Mouse (Mus musculus): ENCODE results near the gene Snx13. TPM values are rescaled to one million over a fixed set of nuclear protein-coding genes. Genes with fewer than 3 reads are reported as not detected.
A peak's percentile ranks its signal among the peaks of the same experiment; 100 is the strongest.

The Snx13 gene
- polyA plus RNA-seq, 1 experiment from 2014 or later = 36.3 TPM

GRCm38 (mm10) chr12:35050964-35051758 is 4.2 kb downstream of the Snx13 start:
- H3K36me3 ChIP-seq (ENCODE audit: insufficient read depth, low read length) = no peaks in the 10 kb centered on the region

DNA sequence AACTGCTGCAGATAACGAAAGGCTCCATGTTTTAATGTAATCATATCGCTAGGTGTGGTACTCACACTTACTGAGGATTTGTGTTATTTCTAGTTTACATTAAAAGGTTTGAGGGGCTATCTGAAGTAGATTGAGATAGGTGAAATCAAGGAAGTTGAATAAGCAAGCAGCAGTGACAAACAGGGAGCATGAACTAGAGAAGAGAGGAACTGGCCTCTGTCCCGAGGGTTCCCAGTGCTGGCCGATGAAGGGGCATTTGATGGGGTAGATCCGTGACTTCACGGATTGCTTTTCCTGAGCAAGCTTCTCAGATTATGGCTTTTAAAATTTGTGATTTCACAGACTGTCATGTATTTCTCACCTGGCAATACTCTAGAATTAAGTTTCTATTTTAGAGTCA is 7.4 kb downstream of the Snx13 start:
- Histone ChIP-seq H3K36me3 (ENCODE audit: insufficient read depth, low read length) (no peaks in the 10 kb centered on the region), H3K4me3 (ENCODE audit: low read depth, low read length) (no peak overlapping the region), H3K4me2 (replicated peaks; ENCODE audit: low read depth, low read length) (no peak overlapping the region), H3K4me1 (ENCODE audit: insufficient read depth, low read depth, low read length) (peaks cover 6% of the 10 kb centered on the region; the same call in 1 of the 2 replicates), H3K27me3 (replicated peaks; ENCODE audit: insufficient read depth, low read length) (no peaks in the 10 kb centered on the region), H3K9me3 (ENCODE audit: low read length) (no peaks in the 10 kb centered on the region), H3K9ac (replicated peaks; ENCODE audit: low read depth) (no peak overlapping the region), H3K27ac (ENCODE audit: low read length) (peak overlapping the region; percentile 44; the same call in 1 of the 2 replicates)
- TF ChIP-seq EP300 (IDR thresholded peaks at IDR 0.05) (no peak), CTCF (IDR thresholded peaks at IDR 0.05) (no peak)
- DNase-seq (ENCODE audit: low spot score) (no peak), ATAC-seq (no peak)
- WGBS = 56% methylated on average over 6 of the region's 6 CpGs

More at GRCm38 (mm10) chr12:35050964-35051758, 4.2 kb downstream of the Snx13 start:
- TF ChIP-seq EP300 (IDR thresholded peaks at IDR 0.05) (peak; percentile 65; the same call in 1 of the 2 replicates), CTCF (IDR thresholded peaks at IDR 0.05) (no peak)
- Histone ChIP-seq H3K9ac (replicated peaks; ENCODE audit: low read depth) (no peak overlapping the region), H3K9me3 (ENCODE audit: low read length) (no peaks in the 10 kb centered on the region), H3K4me2 (replicated peaks; ENCODE audit: low read depth, low read length) (no peak overlapping the region), H3K27ac (ENCODE audit: low read length) (peak overlapping the region; percentile 57), H3K4me1 (ENCODE audit: insufficient read depth, low read depth, low read length) (peaks cover 14% of the 10 kb centered on the region; the same call in 1 of the 2 replicates), H3K27me3 (replicated peaks; ENCODE audit: insufficient read depth, low read length) (no peaks in the 10 kb centered on the region), H3K4me3 (ENCODE audit: low read depth, low read length) (no peak overlapping the region; the same call in 1 of the 2 replicates)
- DNase-seq (ENCODE audit: low spot score) (peak; percentile 63), ATAC-seq (no peak)
- 44% methylated on average over 7 of the region's 7 CpGs for WGBS

DNA sequence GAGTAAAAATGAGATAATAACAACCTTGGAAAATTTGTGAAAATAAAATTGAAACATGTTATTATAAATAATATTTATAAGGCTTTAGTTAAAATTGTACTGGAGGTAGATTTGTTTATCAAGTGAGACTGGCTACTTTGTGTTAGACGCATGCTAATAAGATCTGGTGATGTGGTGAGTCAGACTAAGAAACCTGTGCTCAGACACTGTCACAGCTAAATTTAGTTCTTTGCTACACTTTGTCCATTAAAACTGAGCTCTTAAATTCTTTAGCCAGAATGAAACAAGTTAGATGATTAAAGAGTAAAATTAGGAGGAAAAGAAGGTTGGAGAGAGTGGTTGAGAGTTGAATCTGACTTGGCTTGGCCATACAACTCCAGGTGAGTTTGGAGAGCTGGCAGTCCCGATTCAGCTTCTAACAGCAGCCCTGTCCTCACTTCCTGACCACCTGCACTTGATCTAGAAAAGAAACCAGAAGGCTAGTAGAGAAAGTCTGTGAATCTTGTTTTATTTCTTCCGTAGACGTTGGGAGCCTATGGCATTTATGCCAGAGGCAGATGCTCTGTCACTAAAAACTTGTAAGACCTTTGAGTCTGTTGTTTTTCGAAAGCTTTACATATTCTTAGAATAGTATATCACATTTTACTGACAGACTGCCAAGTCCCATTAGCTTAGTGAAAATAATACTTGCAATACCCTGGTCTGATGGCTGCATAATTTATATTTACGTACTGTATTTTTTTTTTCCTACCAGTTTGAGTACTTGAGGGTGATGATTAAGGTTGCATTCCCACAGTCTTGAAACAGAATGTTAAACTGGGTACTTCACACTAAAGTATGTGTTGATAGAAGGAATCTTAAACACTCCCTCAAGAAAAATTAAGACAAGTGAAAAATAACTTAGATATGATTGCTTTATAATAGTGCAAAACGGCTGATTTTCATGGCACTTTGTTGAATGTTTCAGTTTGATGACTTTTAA is 8.4 kb downstream of the Snx13 start:
- Histone ChIP-seq H3K36me3 (ENCODE audit: insufficient read depth, low read length) (no peaks in the 10 kb centered on the region), H3K4me2 (replicated peaks; ENCODE audit: low read depth, low read length) (peak overlapping the region; percentile 17; the same call in 1 of the 2 replicates), H3K27me3 (replicated peaks; ENCODE audit: insufficient read depth, low read length) (no peaks in the 10 kb centered on the region), H3K4me1 (ENCODE audit: insufficient read depth, low read depth, low read length) (peaks cover 6% of the 10 kb centered on the region; the same call in 1 of the 2 replicates), H3K9me3 (ENCODE audit: low read length) (no peaks in the 10 kb centered on the region), H3K4me3 (ENCODE audit: low read depth, low read length) (no peak overlapping the region), H3K9ac (replicated peaks; ENCODE audit: low read depth) (no peak overlapping the region), H3K27ac (ENCODE audit: low read length) (peak overlapping the region; percentile 80)
- TF ChIP-seq EP300 (IDR thresholded peaks at IDR 0.05) = peak; percentile 88
- no peak for TF ChIP-seq CTCF (IDR thresholded peaks at IDR 0.05)
- ATAC-seq (peak; percentile 73), DNase-seq (ENCODE audit: low spot score) (peak; percentile 74)
- WGBS = 47% methylated on average over 7 of the region's 7 CpGs

GRCm38 (mm10) chr12:35063697-35064468 is 16.9 kb downstream of the Snx13 start:
- H3K4me3 ChIP-seq (ENCODE audit: low read depth, low read length) = no peak overlapping the region
- no peak overlapping the region for H3K4me2 ChIP-seq (replicated peaks; ENCODE audit: low read depth, low read length)
- ATAC-seq (peak; percentile 62), DNase-seq (ENCODE audit: low spot score) (peak; percentile 66)
- H3K36me3 ChIP-seq (ENCODE audit: insufficient read depth, low read length) = no peaks in the 10 kb centered on the region
- H3K4me1 ChIP-seq (ENCODE audit: insufficient read depth, low read depth, low read length) = peaks cover 7% of the 10 kb centered on the region; the same call in 1 of the 2 replicates
- 42% methylated on average over 3 of the region's 3 CpGs for WGBS
- no peaks in the 10 kb centered on the region for H3K27me3 ChIP-seq (replicated peaks; ENCODE audit: insufficient read depth, low read length)
- TF ChIP-seq CTCF (IDR thresholded peaks at IDR 0.05) (no peak), EP300 (IDR thresholded peaks at IDR 0.05) (no peak)
- no peak overlapping the region for H3K9ac ChIP-seq (replicated peaks; ENCODE audit: low read depth)
- no peaks in the 10 kb centered on the region for H3K9me3 ChIP-seq (ENCODE audit: low read length)
- peak overlapping the region; percentile 26; the same call in 1 of the 2 replicates for H3K27ac ChIP-seq (ENCODE audit: low read length)

- TF ChIP-seq EP300 (IDR thresholded peaks at IDR 0.05) (no peak), CTCF (IDR thresholded peaks at IDR 0.05) (no peak)
- Histone ChIP-seq H3K4me1 (ENCODE audit: insufficient read depth, low read depth, low read length) (peaks cover 7% of the 10 kb centered on the region; the same call in 1 of the 2 replicates), H3K4me2 (replicated peaks; ENCODE audit: low read depth, low read length) (no peak overlapping the region), H3K9ac (replicated peaks; ENCODE audit: low read depth) (no peak overlapping the region), H3K27me3 (replicated peaks; ENCODE audit: insufficient read depth, low read length) (no peaks in the 10 kb centered on the region), H3K36me3 (ENCODE audit: insufficient read depth, low read length) (no peaks in the 10 kb centered on the region), H3K4me3 (ENCODE audit: low read depth, low read length) (no peak overlapping the region), H3K9me3 (ENCODE audit: low read length) (no peaks in the 10 kb centered on the region), H3K27ac (ENCODE audit: low read length) (no peak overlapping the region)
- no peak for ATAC-seq
- no peak for DNase-seq (ENCODE audit: low spot score)
Measured at GRCm38 (mm10) chr12:35067621-35068020, 20.6 kb downstream of the Snx13 start.

Data from lung, postnatal 0 days (tissue).